Comparison of ENCODE assay signal across 8 mouse cellular contexts in the genomic region with DNA sequence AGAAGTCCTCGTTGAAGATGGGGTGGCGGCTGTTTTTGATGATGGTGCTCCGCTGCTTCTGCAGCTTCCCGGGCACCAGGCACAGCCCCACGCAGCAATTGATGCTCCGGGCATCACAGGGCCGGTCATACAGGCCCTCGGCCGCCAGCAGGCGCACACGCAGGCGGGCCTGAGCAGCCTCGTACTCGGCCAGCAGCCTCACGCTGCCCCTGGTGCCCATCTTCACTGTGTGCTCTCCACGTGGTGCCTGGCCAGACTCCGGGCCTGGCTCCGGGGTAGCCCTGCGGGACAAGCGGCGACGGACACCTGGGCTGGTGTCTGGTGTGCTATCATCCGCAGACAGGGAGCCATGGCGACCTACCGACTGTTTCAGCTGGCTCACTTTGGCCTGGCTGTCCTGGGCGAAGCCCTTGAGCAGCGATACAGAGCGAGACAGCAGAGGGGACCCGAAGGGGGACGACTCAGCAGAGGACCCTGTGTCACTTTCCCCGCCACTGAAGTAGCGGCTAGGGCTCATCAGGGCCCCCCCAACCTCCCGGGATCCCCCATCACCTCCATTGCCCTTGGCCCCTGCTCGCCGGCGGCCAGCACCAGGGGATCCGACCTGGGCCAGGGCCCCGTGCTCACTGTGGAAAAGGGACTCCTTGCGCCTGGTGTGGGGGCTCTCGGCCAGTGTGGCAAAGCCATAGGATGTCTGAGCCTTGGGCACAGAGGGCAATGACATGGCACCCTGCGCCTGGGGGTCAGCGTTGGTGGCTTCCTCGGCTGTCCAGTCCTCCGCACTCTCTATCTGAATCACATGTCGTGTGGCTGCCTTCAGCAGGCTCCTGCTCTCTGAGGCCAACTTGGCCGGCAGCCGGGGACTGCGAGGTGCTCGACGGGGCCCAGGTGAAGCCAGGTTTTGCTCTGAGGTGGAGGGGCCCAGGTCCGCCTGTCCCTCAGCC. TPM values are rescaled to one million over a fixed set of nuclear protein-coding genes. Genes with fewer than 3 reads are reported as not detected.
DNase-seq lines count a peak whose midpoint lies in the region; ATAC-seq and TF ChIP-seq lines count a peak whose summit lies in the region.
"Had no signal": no experiment of that assay in that cellular context is flagged by ENCODE, and none has a peak within 500 bp of the region (broad histone marks: within the 10 kb centered on the region; RNA-seq: fewer than 3 reads in every experiment).

No protein-coding gene starts in this region.

- peak; percentile 18; the same call in 1 of the 2 replicates for ATAC-seq in hindbrain, embryonic 12.5 days (ENCODE audit: low FRiP score)
- no peak for ATAC-seq in midbrain, embryonic 15.5 days (replicated peaks)
- no peak for ATAC-seq in activated CD4-positive, CD25-positive, alpha-beta regulatory T cell, adult 4 months
- ATAC-seq in CD4-positive, CD25-positive, alpha-beta regulatory T cell, adult 4 months, result no peak

- peaks cover 65% of the 10 kb centered on the region for H3K27me3 ChIP-seq in embryonic facial prominence, embryonic 10.5 days (replicated peaks; ENCODE audit: low read depth, poor library complexity, severe bottlenecking)
- peaks cover 47% of the 10 kb centered on the region for H3K27me3 ChIP-seq in hindbrain, embryonic 12.5 days
- H3K27me3 ChIP-seq in midbrain, embryonic 15.5 days (replicated peaks), result peaks cover 28% of the 10 kb centered on the region

- peaks cover 33% of the 10 kb centered on the region for H3K4me1 ChIP-seq in embryonic facial prominence, embryonic 10.5 days
- H3K4me1 ChIP-seq in hindbrain, embryonic 12.5 days, result peaks cover 28% of the 10 kb centered on the region
- peaks cover 27% of the 10 kb centered on the region for H3K4me1 ChIP-seq in midbrain, embryonic 15.5 days

- H3K9me3 ChIP-seq in embryonic facial prominence, embryonic 10.5 days, result no peaks in the 10 kb centered on the region
- H3K9me3 ChIP-seq in hindbrain, embryonic 12.5 days (replicated peaks), result no peaks in the 10 kb centered on the region
- H3K9me3 ChIP-seq in midbrain, embryonic 15.5 days, result no peaks in the 10 kb centered on the region

- H3K9ac ChIP-seq in hindbrain, embryonic 12.5 days, result peak overlapping the region; percentile 39
- peak overlapping the region; percentile 25; the same call in 1 of the 2 replicates for H3K9ac ChIP-seq in midbrain, embryonic 15.5 days

- WGBS in embryonic facial prominence, embryonic 10.5 days, result 9% methylated on average over 51 of the region's 51 CpGs
- 10% methylated on average over 51 of the region's 51 CpGs for WGBS in hindbrain, embryonic 12.5 days
- 11% methylated on average over 51 of the region's 51 CpGs for WGBS in midbrain, embryonic 15.5 days

- intact Hi-C loops in left cerebral cortex, adult 2 months (cut with DNase I), result no loop called here

- H3K36me3 ChIP-seq in embryonic facial prominence, embryonic 10.5 days (replicated peaks), result no peaks in the 10 kb centered on the region
- no peaks in the 10 kb centered on the region for H3K36me3 ChIP-seq in hindbrain, embryonic 12.5 days
- no peaks in the 10 kb centered on the region for H3K36me3 ChIP-seq in midbrain, embryonic 15.5 days (replicated peaks)

- H3K27ac ChIP-seq in left cerebral cortex, adult 2 months, result no peak overlapping the region
- H3K27ac ChIP-seq in embryonic facial prominence, embryonic 10.5 days (replicated peaks), result peak overlapping the region; percentile 11; the same call in 1 of the 2 replicates
- H3K27ac ChIP-seq in hindbrain, embryonic 12.5 days, result no peak overlapping the region
- H3K27ac ChIP-seq in midbrain, embryonic 15.5 days, result no peak overlapping the region

- H3K4me2 ChIP-seq in hindbrain, embryonic 12.5 days (replicated peaks), result peak overlapping the region; percentile 99
- H3K4me2 ChIP-seq in midbrain, embryonic 15.5 days, result peak overlapping the region; percentile 93

- peak; percentile 37 for TF ChIP-seq CTCF in left cerebral cortex, adult 2 months (IDR thresholded peaks at IDR 0.05)

- no peak for DNase-seq in left cerebral cortex, adult 2 months (ENCODE audit: extremely low spot score in 1 of 2, low spot score in 2 of 2)
- DNase-seq in left cerebral cortex, adult 11 months (ENCODE audit: low spot score), result no peak
- DNase-seq in embryonic facial prominence, embryonic 10.5 days (ENCODE audit: low spot score), result peak; percentile 71

- H3K4me3 ChIP-seq in left cerebral cortex, adult 2 months, result peak overlapping the region; percentile 71; the same call in 1 of the 2 replicates
- peak overlapping the region; percentile 72 for H3K4me3 ChIP-seq in embryonic facial prominence, embryonic 10.5 days
- H3K4me3 ChIP-seq in hindbrain, embryonic 12.5 days, result peak overlapping the region; percentile 17
- peak overlapping the region; percentile 54 for H3K4me3 ChIP-seq in midbrain, embryonic 15.5 days

RNA-seq across cellular contexts. Expression of a gene that starts 1.4 kb away (rescaled TPM):
- total RNA-seq in left cerebral cortex, adult 2 months (2021), result 10 to 100 TPM; 16.8 to 17.1 TPM
- 0.03 TPM in 1 of 2 replicates, not detected in the other for polyA plus RNA-seq in embryonic facial prominence, embryonic 10.5 days (2016; fragmentation: Nextera tagmentation; extraction: Ambion mirVana)
- polyA plus RNA-seq in hindbrain, embryonic 12.5 days (2016; fragmentation: Nextera tagmentation; extraction: Ambion mirVana), result 0.08 TPM in 1 of 2 replicates, not detected in the other
- polyA plus RNA-seq in midbrain, embryonic 15.5 days (2015; fragmentation: Nextera tagmentation; extraction: Ambion mirVana), result 0.49 and 0.95 TPM in 2 replicates
- not detected for polyA plus RNA-seq in activated CD4-positive, CD25-positive, alpha-beta regulatory T cell, adult 4 months (2017; shearing (Covaris generic))
- polyA plus RNA-seq in CD4-positive, CD25-positive, alpha-beta regulatory T cell, adult 4 months (2017; shearing (Covaris generic)), result not detected
- polyA plus RNA-seq: liver, embryonic 16.5 days had no signal

RNA-seq across cellular contexts. Expression of a gene that starts 25.3 kb away (rescaled TPM):
- 10 to 100 TPM; 47.8 to 48.1 TPM for total RNA-seq in left cerebral cortex, adult 2 months (2021)
- 20.0 and 21.5 TPM in 2 replicates for polyA plus RNA-seq in embryonic facial prominence, embryonic 10.5 days (2016; fragmentation: Nextera tagmentation; extraction: Ambion mirVana)
- polyA plus RNA-seq in hindbrain, embryonic 12.5 days (2016; fragmentation: Nextera tagmentation; extraction: Ambion mirVana), result 30.3 and 33.0 TPM in 2 replicates
- polyA plus RNA-seq in midbrain, embryonic 15.5 days (2015; fragmentation: Nextera tagmentation; extraction: Ambion mirVana), result 27.9 and 30.1 TPM in 2 replicates
- not detected for polyA plus RNA-seq in activated CD4-positive, CD25-positive, alpha-beta regulatory T cell, adult 4 months (2017; shearing (Covaris generic))
- polyA plus RNA-seq in CD4-positive, CD25-positive, alpha-beta regulatory T cell, adult 4 months (2017; shearing (Covaris generic)), result not detected

RNA-seq across cellular contexts. Expression of a gene that starts 25.3 kb away (rescaled TPM):
- 1 to 10 TPM in 1 of 2 experiments, under 1 TPM in 1; 0.87 to 1.4 TPM for total RNA-seq in left cerebral cortex, adult 2 months (2021)
- not detected in 2 replicates for polyA plus RNA-seq in embryonic facial prominence, embryonic 10.5 days (2016; fragmentation: Nextera tagmentation; extraction: Ambion mirVana)
- not detected in 2 replicates for polyA plus RNA-seq in hindbrain, embryonic 12.5 days (2016; fragmentation: Nextera tagmentation; extraction: Ambion mirVana)
- not detected in 2 replicates for polyA plus RNA-seq in midbrain, embryonic 15.5 days (2015; fragmentation: Nextera tagmentation; extraction: Ambion mirVana)
- polyA plus RNA-seq in activated CD4-positive, CD25-positive, alpha-beta regulatory T cell, adult 4 months (2017; shearing (Covaris generic)), result not detected
- not detected for polyA plus RNA-seq in CD4-positive, CD25-positive, alpha-beta regulatory T cell, adult 4 months (2017; shearing (Covaris generic))
- polyA plus RNA-seq: liver, embryonic 16.5 days had no signal

RNA-seq across cellular contexts. Expression of a gene that starts 33.1 kb away (rescaled TPM):
- under 1 TPM in 1 of 2 experiments, not detected in 1; 0.27 TPM for total RNA-seq in left cerebral cortex, adult 2 months (2021)
- not detected in 2 replicates for polyA plus RNA-seq in embryonic facial prominence, embryonic 10.5 days (2016; fragmentation: Nextera tagmentation; extraction: Ambion mirVana)
- not detected in 2 replicates for polyA plus RNA-seq in hindbrain, embryonic 12.5 days (2016; fragmentation: Nextera tagmentation; extraction: Ambion mirVana)
- 0.41 and 0.44 TPM in 2 replicates for polyA plus RNA-seq in midbrain, embryonic 15.5 days (2015; fragmentation: Nextera tagmentation; extraction: Ambion mirVana)
- polyA plus RNA-seq in activated CD4-positive, CD25-positive, alpha-beta regulatory T cell, adult 4 months (2017; shearing (Covaris generic)), result not detected
- polyA plus RNA-seq in CD4-positive, CD25-positive, alpha-beta regulatory T cell, adult 4 months (2017; shearing (Covaris generic)), result not detected
- polyA plus RNA-seq: liver, embryonic 16.5 days had no signal

RNA-seq across cellular contexts. Expression of a gene that starts 51.9 kb away (rescaled TPM):
- not detected for total RNA-seq in left cerebral cortex, adult 2 months (2021)
- 2.5 and 3.2 TPM in 2 replicates for polyA plus RNA-seq in embryonic facial prominence, embryonic 10.5 days (2016; fragmentation: Nextera tagmentation; extraction: Ambion mirVana)
- 2.9 and 3.2 TPM in 2 replicates for polyA plus RNA-seq in hindbrain, embryonic 12.5 days (2016; fragmentation: Nextera tagmentation; extraction: Ambion mirVana)
- 0.79 and 1.1 TPM in 2 replicates for polyA plus RNA-seq in midbrain, embryonic 15.5 days (2015; fragmentation: Nextera tagmentation; extraction: Ambion mirVana)
- polyA plus RNA-seq in activated CD4-positive, CD25-positive, alpha-beta regulatory T cell, adult 4 months (2017; shearing (Covaris generic)), result under 1 TPM in 1 of 2 experiments, not detected in 1; 0.60 TPM
- polyA plus RNA-seq in CD4-positive, CD25-positive, alpha-beta regulatory T cell, adult 4 months (2017; shearing (Covaris generic)), result under 1 TPM; 0.23 to 0.73 TPM

Comparison
In these comparisons a context has a peak if more than half of its experiments do, and no peak if none do; other contexts are left out.
1. H3K4me3 ChIP-seq: peak in every context shown above with its lines; median percentile 72 in embryonic facial prominence, embryonic 10.5 days; 71 in left cerebral cortex, adult 2 months; 54 in midbrain, embryonic 15.5 days; 17 in hindbrain, embryonic 12.5 days.
2. RNA of a gene that starts 25.3 kb away (polyA plus RNA-seq): 30.3 to 33.0 TPM in hindbrain, embryonic 12.5 days, 27.9 to 30.1 TPM in midbrain, embryonic 15.5 days and 20.0 to 21.5 TPM in embryonic facial prominence, embryonic 10.5 days; not detected in activated CD4-positive, CD25-positive, alpha-beta regulatory T cell, adult 4 months and not detected in CD4-positive, CD25-positive, alpha-beta regulatory T cell, adult 4 months; every median in the first group is over 10 times any median in the second.